Mouse (Mus musculus): ENCODE data around the gene Stard13. TPM values are rescaled to one million over a fixed set of nuclear protein-coding genes. Genes with fewer than 3 reads are reported as not detected.

Gene Stard13
- polyA plus RNA-seq, 1 experiment from 2014 or later: 19.1 TPM

GRCm38 (mm10) chr5:151061942-151062341, 171.7 kb downstream of the Stard13 start:
- peaks cover 32% of the 10 kb centered on the region for H3K36me3 ChIP-seq (ENCODE audit: insufficient read depth, low read length)
- ATAC-seq (no peak), DNase-seq (ENCODE audit: low spot score) (no peak)
- H3K9me3 ChIP-seq (ENCODE audit: low read length): 0 out of 2 replicates have a peak, but pooled peaks cover 4% of the 10 kb centered on the region
- no peak overlapping the region for H3K4me3 ChIP-seq (ENCODE audit: low read depth, low read length)
- no peak overlapping the region for H3K27ac ChIP-seq (ENCODE audit: low read length)
- peaks cover 7% of the 10 kb centered on the region; the same call in 1 of the 2 replicates for H3K4me1 ChIP-seq (ENCODE audit: insufficient read depth, low read depth, low read length)
- H3K9ac ChIP-seq (replicated peaks; ENCODE audit: low read depth): no peak overlapping the region
- WGBS: 91% methylated on average over 2 of the region's 2 CpGs
- H3K4me2 ChIP-seq (replicated peaks; ENCODE audit: low read depth, low read length): no peak overlapping the region
- no peaks in the 10 kb centered on the region for H3K27me3 ChIP-seq (replicated peaks; ENCODE audit: insufficient read depth, low read length)
- TF ChIP-seq EP300 (IDR thresholded peaks at IDR 0.05) (no peak), CTCF (IDR thresholded peaks at IDR 0.05) (peak; percentile 43)

DNA sequence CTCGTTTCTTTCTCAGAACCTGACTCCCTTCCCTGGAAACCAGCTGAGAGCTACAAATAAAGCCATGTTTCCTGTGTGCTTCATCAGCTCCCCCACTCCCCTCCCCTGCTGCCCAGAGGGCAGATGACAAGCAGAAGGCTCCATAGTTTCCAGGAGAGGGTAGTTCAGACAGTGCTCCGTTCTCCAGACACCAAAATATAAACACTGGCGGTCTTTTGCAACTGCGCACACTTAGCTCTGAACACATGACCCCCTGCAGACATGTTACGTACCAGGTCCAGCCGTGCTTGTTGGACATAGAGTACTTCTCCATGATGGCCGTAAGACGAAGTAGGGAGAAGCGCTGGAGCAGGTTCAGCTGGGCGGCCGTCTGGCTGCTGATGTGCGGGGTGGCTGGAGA, 173.2 kb downstream of the Stard13 start:
- Histone ChIP-seq H3K27ac (ENCODE audit: low read length) (0 out of 2 replicates have a peak overlapping the region, but pooled peaks have one; percentile 40), H3K36me3 (ENCODE audit: insufficient read depth, low read length) (peaks cover 32% of the 10 kb centered on the region), H3K9me3 (ENCODE audit: low read length) (0 out of 2 replicates have a peak, but pooled peaks cover 4% of the 10 kb centered on the region), H3K4me3 (ENCODE audit: low read depth, low read length) (no peak overlapping the region), H3K4me1 (ENCODE audit: insufficient read depth, low read depth, low read length) (peaks cover 6% of the 10 kb centered on the region; the same call in 1 of the 2 replicates), H3K9ac (replicated peaks; ENCODE audit: low read depth) (no peak overlapping the region), H3K4me2 (replicated peaks; ENCODE audit: low read depth, low read length) (no peak overlapping the region), H3K27me3 (replicated peaks; ENCODE audit: insufficient read depth, low read length) (no peaks in the 10 kb centered on the region)
- ATAC-seq: peak; percentile 53
- TF ChIP-seq EP300 (IDR thresholded peaks at IDR 0.05) (peak; percentile 41; the same call in 1 of the 2 replicates), CTCF (IDR thresholded peaks at IDR 0.05) (peak; percentile 37; the same call in 1 of the 2 replicates)
- WGBS: 52% methylated on average over 12 of the region's 12 CpGs
- peak; percentile 73 for DNase-seq (ENCODE audit: low spot score)

DNA sequence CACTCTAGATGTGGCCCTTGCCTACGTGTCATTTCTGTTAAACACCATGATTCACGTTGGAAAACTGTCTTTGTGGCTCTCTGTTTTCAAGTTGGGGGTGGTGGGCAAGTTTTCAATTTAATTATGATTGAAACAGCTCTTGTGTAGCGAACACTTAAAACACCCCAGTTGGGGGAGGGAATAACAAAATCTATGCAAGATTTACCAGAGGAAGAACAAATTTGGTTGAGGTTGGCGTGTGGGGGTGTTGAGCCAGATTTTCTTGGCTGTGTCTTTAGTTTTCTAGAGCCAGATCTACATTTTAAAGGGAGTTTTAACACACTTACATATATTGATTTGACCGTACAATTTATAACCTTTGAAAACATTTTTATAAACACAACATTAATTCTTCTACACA, 173.9 kb downstream of the Stard13 start:
- no peak for ATAC-seq
- Histone ChIP-seq H3K9me3 (ENCODE audit: low read length) (0 out of 2 replicates have a peak, but pooled peaks cover 4% of the 10 kb centered on the region), H3K4me1 (ENCODE audit: insufficient read depth, low read depth, low read length) (peaks cover 8% of the 10 kb centered on the region; the same call in 1 of the 2 replicates), H3K4me3 (ENCODE audit: low read depth, low read length) (no peak overlapping the region), H3K27ac (ENCODE audit: low read length) (no peak overlapping the region), H3K4me2 (replicated peaks; ENCODE audit: low read depth, low read length) (no peak overlapping the region), H3K27me3 (replicated peaks; ENCODE audit: insufficient read depth, low read length) (no peaks in the 10 kb centered on the region), H3K36me3 (ENCODE audit: insufficient read depth, low read length) (peaks cover 36% of the 10 kb centered on the region), H3K9ac (replicated peaks; ENCODE audit: low read depth) (no peak overlapping the region)
- no peak for DNase-seq (ENCODE audit: low spot score)
- no peak for TF ChIP-seq EP300 (IDR thresholded peaks at IDR 0.05)
- TF ChIP-seq CTCF (IDR thresholded peaks at IDR 0.05): no peak
- 72% methylated on average over 5 of the region's 5 CpGs for WGBS

- TF ChIP-seq CTCF (IDR thresholded peaks at IDR 0.05): no peak
- Histone ChIP-seq H3K9ac (replicated peaks; ENCODE audit: low read depth) (no peak overlapping the region), H3K4me2 (replicated peaks; ENCODE audit: low read depth, low read length) (no peak overlapping the region), H3K4me1 (ENCODE audit: insufficient read depth, low read depth, low read length) (peaks cover 10% of the 10 kb centered on the region; the same call in 1 of the 2 replicates), H3K9me3 (ENCODE audit: low read length) (0 out of 2 replicates have a peak, but pooled peaks cover 4% of the 10 kb centered on the region), H3K27me3 (replicated peaks; ENCODE audit: insufficient read depth, low read length) (no peaks in the 10 kb centered on the region), H3K4me3 (ENCODE audit: low read depth, low read length) (no peak overlapping the region), H3K27ac (ENCODE audit: low read length) (no peak overlapping the region), H3K36me3 (ENCODE audit: insufficient read depth, low read length) (peaks cover 36% of the 10 kb centered on the region)
- 90% methylated on average over 10 of the region's 10 CpGs for WGBS
- no peak for DNase-seq (ENCODE audit: low spot score)
- ATAC-seq: no peak
Observed at GRCm38 (mm10) chr5:151059352-151059751, 174.3 kb downstream of the Stard13 start.

DNA sequence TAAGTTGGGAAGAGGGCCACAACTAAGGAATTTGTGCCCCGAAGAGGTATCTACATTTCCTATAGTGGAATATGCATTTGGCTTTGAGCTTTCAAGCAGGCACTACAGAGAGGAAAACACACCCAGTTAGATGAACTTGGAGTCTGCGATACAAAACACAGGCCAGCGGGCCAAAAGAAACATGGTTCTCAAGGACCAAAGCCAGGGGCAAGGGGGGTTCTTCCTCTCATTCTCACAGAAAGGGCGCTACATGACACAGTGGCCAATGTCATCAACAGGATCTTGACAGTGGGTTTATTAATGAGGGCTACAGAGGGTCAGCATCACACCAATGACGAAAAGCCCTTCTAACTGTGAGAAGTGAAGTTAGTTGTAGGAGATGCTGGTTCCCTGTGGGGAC, 175.9 kb downstream of the Stard13 start:
- H3K27me3 ChIP-seq (replicated peaks; ENCODE audit: insufficient read depth, low read length): no peaks in the 10 kb centered on the region
- no peak for ATAC-seq
- H3K4me1 ChIP-seq (ENCODE audit: insufficient read depth, low read depth, low read length): peaks cover 10% of the 10 kb centered on the region; the same call in 1 of the 2 replicates
- TF ChIP-seq CTCF (IDR thresholded peaks at IDR 0.05) (no peak), EP300 (IDR thresholded peaks at IDR 0.05) (no peak)
- no peak overlapping the region for H3K4me3 ChIP-seq (ENCODE audit: low read depth, low read length)
- H3K36me3 ChIP-seq (ENCODE audit: insufficient read depth, low read length): peaks cover 30% of the 10 kb centered on the region
- DNase-seq (ENCODE audit: low spot score): no peak
- WGBS: 71% methylated on average over 5 of the region's 5 CpGs
- 0 out of 2 replicates have a peak, but pooled peaks cover 4% of the 10 kb centered on the region for H3K9me3 ChIP-seq (ENCODE audit: low read length)
- H3K9ac ChIP-seq (replicated peaks; ENCODE audit: low read depth): no peak overlapping the region
- peak overlapping the region; percentile 81 for H3K27ac ChIP-seq (ENCODE audit: low read length)
- H3K4me2 ChIP-seq (replicated peaks; ENCODE audit: low read depth, low read length): no peak overlapping the region

- H3K36me3 ChIP-seq (ENCODE audit: insufficient read depth, low read length): peaks cover 27% of the 10 kb centered on the region
- peaks cover 10% of the 10 kb centered on the region; the same call in 1 of the 2 replicates for H3K4me1 ChIP-seq (ENCODE audit: insufficient read depth, low read depth, low read length)
- 0 out of 2 replicates have a peak overlapping the region, but pooled peaks have one; percentile 14 for H3K4me2 ChIP-seq (replicated peaks; ENCODE audit: low read depth, low read length)
- no peaks in the 10 kb centered on the region for H3K9me3 ChIP-seq (ENCODE audit: low read length)
- 26% methylated on average over 6 of the region's 6 CpGs for WGBS
- H3K27me3 ChIP-seq (replicated peaks; ENCODE audit: insufficient read depth, low read length): no peaks in the 10 kb centered on the region
- no peak overlapping the region for H3K4me3 ChIP-seq (ENCODE audit: low read depth, low read length)
- peak overlapping the region; percentile 81 for H3K27ac ChIP-seq (ENCODE audit: low read length)
- H3K9ac ChIP-seq (replicated peaks; ENCODE audit: low read depth): no peak overlapping the region
- DNase-seq (ENCODE audit: low spot score): peak; percentile 89
- TF ChIP-seq CTCF (IDR thresholded peaks at IDR 0.05): peak; percentile 81
- peak; percentile 33; the same call in 1 of the 2 replicates for TF ChIP-seq EP300 (IDR thresholded peaks at IDR 0.05)
- peak; percentile 60 for ATAC-seq
Observed at GRCm38 (mm10) chr5:151056920-151057294, 176.7 kb downstream of the Stard13 start.
